Mouse (Mus musculus): ENCODE data around the gene Rbp1. TPM values are rescaled to one million over a fixed set of nuclear protein-coding genes. Genes with fewer than 3 reads are reported as not detected.

The Rbp1 gene
- polyA plus RNA-seq (2017; shearing (Covaris generic)), result not detected

GRCm38 (mm10) chr9:98422656-98423055 lies at the start of gene Rbp1:
TSS of gene Rbp1 (plus strand) at chr9:98422961.

DNA sequence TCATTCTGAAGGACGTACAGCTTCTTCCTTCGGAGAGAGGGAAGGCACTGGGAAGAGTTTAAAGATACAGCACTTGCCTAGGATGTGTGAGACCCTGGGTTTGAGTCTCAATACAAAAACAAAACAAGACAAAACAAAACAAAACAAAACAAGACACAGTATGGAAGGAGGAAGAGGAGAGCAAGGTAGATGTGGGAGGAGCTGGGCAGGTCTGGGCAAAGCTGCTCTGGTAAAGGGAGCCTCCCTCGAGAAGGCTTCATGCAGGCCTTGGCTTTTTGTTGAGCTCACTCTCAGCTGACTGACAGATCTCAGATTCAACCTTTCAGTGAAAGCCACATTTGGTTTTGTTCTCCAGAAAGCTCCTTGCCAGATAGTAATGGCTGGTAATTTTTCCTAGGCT lies 63.1 kb downstream of the Rbp1 start, which contains the start of gene Rbp2:
Rbp2 (plus strand) TSS at position 301 of the 400 bp plus-strand sequence.

Other genes with a start within 250 kb of the Rbp1 start
- 10.6 TPM for gene Nmnat3, start 135.5 kb upstream of the Rbp1 start, polyA plus RNA-seq (2017; shearing (Covaris generic))
- gene Rbp2, start 63.2 kb downstream of the Rbp1 start, polyA plus RNA-seq (2017; shearing (Covaris generic)), result not detected
- 137 TPM for gene Copb2, start 140.8 kb downstream of the Rbp1 start, polyA plus RNA-seq (2017; shearing (Covaris generic))
- gene Mrps22, start 178.7 kb downstream of the Rbp1 start, polyA plus RNA-seq (2017; shearing (Covaris generic)), result 27.5 TPM

All from activated CD4-positive, CD25-positive, alpha-beta regulatory T cell, adult 9 weeks (primary cell).